In genomic region chr14:23385776-23386608, GRCm38 (mm10) we compare ENCODE assay signal across 12 mouse cellular contexts.
A peak's percentile ranks its signal among the peaks of the same experiment; 100 is the strongest.
DNase-seq lines count a peak whose midpoint lies in the region; ATAC-seq and TF ChIP-seq lines count a peak whose summit lies in the region.
"Had no signal": no experiment of that assay in that cellular context is flagged by ENCODE, and none has a peak within 500 bp of the region (broad histone marks: within the 10 kb centered on the region; RNA-seq: fewer than 3 reads in every experiment).

No protein-coding gene starts in this region.

- H3K4me3 ChIP-seq in lung, embryonic 14.5 days (ENCODE audit: low read depth, low read length): no peak overlapping the region
- no peak overlapping the region for H3K4me3 ChIP-seq in lung, adult 2 months (replicated peaks; ENCODE audit: extremely low read depth, low read depth, low read length)
- no peak overlapping the region for H3K4me3 ChIP-seq in forebrain, embryonic 12.5 days (replicated peaks)
- H3K4me3 ChIP-seq: hindbrain, embryonic 15.5 days; limb, embryonic 15.5 days had no signal

- no peak overlapping the region for H3K9ac ChIP-seq in lung, embryonic 14.5 days
- no peak overlapping the region for H3K9ac ChIP-seq in forebrain, embryonic 12.5 days
- H3K9ac ChIP-seq: hindbrain, embryonic 15.5 days; limb, embryonic 15.5 days had no signal

- DNase-seq in lung, embryonic 14.5 days: peak; percentile 77
- no peak for DNase-seq in lung, adult 2 months
- peak; percentile 57 for DNase-seq in embryo, embryonic 10.5 days (ENCODE audit: low spot score)
- peak; percentile 12 to 53 for DNase-seq in lung, postnatal 4 days
- DNase-seq in frontal cortex, postnatal 10 days (ENCODE audit: low spot score in 2 of 2): no peak
- DNase-seq in gastrocnemius, adult 8-10 months (ENCODE audit: low spot score in 2 of 2): no peak
- no peak for DNase-seq in heart, postnatal 14 days
- DNase-seq: thymus, postnatal 25 days had no signal

- no peaks in the 10 kb centered on the region for H3K9me3 ChIP-seq in lung, embryonic 14.5 days (ENCODE audit: low read depth, low read length)
- no peaks in the 10 kb centered on the region for H3K9me3 ChIP-seq in forebrain, embryonic 12.5 days
- H3K9me3 ChIP-seq: hindbrain, embryonic 15.5 days; limb, embryonic 15.5 days had no signal

- TF ChIP-seq CTCF in lung, embryonic 14.5 days (IDR thresholded peaks at IDR 0.05; ENCODE audit: low read depth): no peak
- no peak for TF ChIP-seq CTCF in lung, adult 2 months (IDR thresholded peaks at IDR 0.05; ENCODE audit: insufficient read depth, low read length)

- no peaks in the 10 kb centered on the region for H3K36me3 ChIP-seq in lung, embryonic 14.5 days (ENCODE audit: insufficient read depth)
- H3K36me3 ChIP-seq in forebrain, embryonic 12.5 days (replicated peaks): no peaks in the 10 kb centered on the region
- H3K36me3 ChIP-seq: hindbrain, embryonic 15.5 days; limb, embryonic 15.5 days had no signal

- peaks cover 16% of the 10 kb centered on the region for H3K4me1 ChIP-seq in lung, embryonic 14.5 days (ENCODE audit: insufficient read depth)
- H3K4me1 ChIP-seq in lung, adult 2 months (ENCODE audit: control insufficient read depth, insufficient read depth, low read length): no peaks in the 10 kb centered on the region
- peaks cover 6% of the 10 kb centered on the region for H3K4me1 ChIP-seq in forebrain, embryonic 12.5 days

- no peaks in the 10 kb centered on the region for H3K27me3 ChIP-seq in lung, embryonic 14.5 days (ENCODE audit: insufficient read depth, low read length)
- H3K27me3 ChIP-seq in forebrain, embryonic 12.5 days: peaks cover 56% of the 10 kb centered on the region
- H3K27me3 ChIP-seq: hindbrain, embryonic 15.5 days; limb, embryonic 15.5 days had no signal

- no peak overlapping the region for H3K4me2 ChIP-seq in lung, embryonic 14.5 days
- H3K4me2 ChIP-seq in forebrain, embryonic 12.5 days: no peak overlapping the region
- H3K4me2 ChIP-seq: hindbrain, embryonic 15.5 days; limb, embryonic 15.5 days had no signal

- H3K27ac ChIP-seq in lung, embryonic 14.5 days (ENCODE audit: low read depth): peak overlapping the region; percentile 37; the same call in 1 of the 2 replicates
- H3K27ac ChIP-seq in forebrain, embryonic 12.5 days: peak overlapping the region; percentile 36; the same call in 1 of the 2 replicates
- H3K27ac ChIP-seq: hindbrain, embryonic 15.5 days; kidney, postnatal 0 days; limb, embryonic 15.5 days had no signal

- intact Hi-C loops in heart, postnatal 14 days (cut with DNase I): no loop called here

- WGBS in lung, embryonic 14.5 days: 26% methylated on average over 11 of the region's 11 CpGs
- 44% methylated on average over 11 of the region's 11 CpGs for WGBS in lung, adult 2 months
- 27% methylated on average over 11 of the region's 11 CpGs for WGBS in forebrain, embryonic 12.5 days

- ATAC-seq in lung, embryonic 14.5 days (ENCODE audit: insufficient read depth): peak; percentile 67
- ATAC-seq in forebrain, embryonic 12.5 days (ENCODE audit: low FRiP score): peak; percentile 75; the same call in 1 of the 2 replicates

- no peak for TF ChIP-seq POLR2A in lung, adult 2 months (IDR thresholded peaks at IDR 0.05; ENCODE audit: borderline replicate concordance, extremely low read depth, low read depth, low read length)

Comparison
In these comparisons a context has a peak if more than half of its experiments do, and no peak if none do; other contexts are left out.
1. DNase-seq: peak in lung, embryonic 14.5 days (single experiment), embryo, embryonic 10.5 days (single experiment) and lung, postnatal 4 days (2 of 2); none in lung, adult 2 months (single experiment), frontal cortex, postnatal 10 days (0 of 2), gastrocnemius, adult 8-10 months (0 of 2) and heart, postnatal 14 days (0 of 2).